Mouse (Mus musculus): ENCODE results near the gene Metrn. TPM values are rescaled to one million over a fixed set of nuclear protein-coding genes. Genes with fewer than 3 reads are reported as not detected.

Metrn gene
- total RNA-seq (2021) = 10 to 100 TPM; 82.7 to 89.2 TPM

GRCm38 (mm10) chr17:25796951-25797369 is at the start of gene Metrn:
Gene Metrn, minus strand, starts transcription at chr17:25797136.
- DNase-seq (ENCODE audit: extremely low spot score in 1 of 2, low spot score in 1 of 2) = peak in 1 of 2 experiments; percentile 67

GRCm38 (mm10) chr17:25844396-25844901 is 47.5 kb upstream of the Metrn start, which contains the start of gene Rhot2:
Gene Rhot2, minus strand, starts transcription at chr17:25844851.
- DNase-seq (ENCODE audit: extremely low spot score in 1 of 2, low spot score in 1 of 2) = peak; percentile 86 to 89

- peak in 1 of 2 experiments; percentile 33 for DNase-seq (ENCODE audit: extremely low spot score in 1 of 2, low spot score in 1 of 2)
Observed at GRCm38 (mm10) chr17:25843636-25844395, 46.9 kb upstream of the Metrn start.

GRCm38 (mm10) chr17:25843122-25843521 is 46.2 kb upstream of the Metrn start:
- DNase-seq (ENCODE audit: extremely low spot score in 1 of 2, low spot score in 1 of 2) = no peak

- no peak for DNase-seq (ENCODE audit: extremely low spot score in 1 of 2, low spot score in 1 of 2)
Observed at GRCm38 (mm10) chr17:25842509-25842908, 45.6 kb upstream of the Metrn start.

GRCm38 (mm10) chr17:25841117-25841880 is 44.4 kb upstream of the Metrn start, which contains the start of gene Gm20683:
Gene Gm20683, minus strand, starts transcription at chr17:25841763.
- DNase-seq (ENCODE audit: extremely low spot score in 1 of 2, low spot score in 1 of 2) = no peak

GRCm38 (mm10) chr17:25840519-25840918 is 43.6 kb upstream of the Metrn start:
- no peak for DNase-seq (ENCODE audit: extremely low spot score in 1 of 2, low spot score in 1 of 2)

GRCm38 (mm10) chr17:25839455-25840235 is 42.7 kb upstream of the Metrn start:
- DNase-seq (ENCODE audit: extremely low spot score in 1 of 2, low spot score in 1 of 2) = no peak

- no peak for DNase-seq (ENCODE audit: extremely low spot score in 1 of 2, low spot score in 1 of 2)
Observed at GRCm38 (mm10) chr17:25838904-25839303, 42.0 kb upstream of the Metrn start.

- DNase-seq (ENCODE audit: extremely low spot score in 1 of 2, low spot score in 1 of 2) = no peak
Observed at GRCm38 (mm10) chr17:25837533-25837932, 40.6 kb upstream of the Metrn start.

- DNase-seq (ENCODE audit: extremely low spot score in 1 of 2, low spot score in 1 of 2) = peak; percentile 73 to 77
Observed at GRCm38 (mm10) chr17:25837076-25837410, 40.1 kb upstream of the Metrn start, which contains the start of gene Rhbdl1. Gene Rhbdl1, minus strand, starts transcription at chr17:25837295.

- DNase-seq (ENCODE audit: extremely low spot score in 1 of 2, low spot score in 1 of 2) = peak in 1 of 2 experiments; percentile 64
Observed at GRCm38 (mm10) chr17:25836397-25837075, 39.6 kb upstream of the Metrn start.

GRCm38 (mm10) chr17:25835816-25836215 is 38.9 kb upstream of the Metrn start:
- DNase-seq (ENCODE audit: extremely low spot score in 1 of 2, low spot score in 1 of 2) = no peak

- no peak for DNase-seq (ENCODE audit: extremely low spot score in 1 of 2, low spot score in 1 of 2)
Observed at GRCm38 (mm10) chr17:25835301-25835700, 38.4 kb upstream of the Metrn start.

GRCm38 (mm10) chr17:25834595-25835222 is 37.8 kb upstream of the Metrn start:
- no peak for DNase-seq (ENCODE audit: extremely low spot score in 1 of 2, low spot score in 1 of 2)

GRCm38 (mm10) chr17:25833961-25834594 is 37.1 kb upstream of the Metrn start:
- no peak for DNase-seq (ENCODE audit: extremely low spot score in 1 of 2, low spot score in 1 of 2)

GRCm38 (mm10) chr17:25833291-25833663 is 36.3 kb upstream of the Metrn start, which contains the start of gene Stub1:
Gene Stub1, minus strand, starts transcription at chr17:25833404.
- peak in 1 of 2 experiments; percentile 70 for DNase-seq (ENCODE audit: extremely low spot score in 1 of 2, low spot score in 1 of 2)

- peak; percentile 93 to 95 for DNase-seq (ENCODE audit: extremely low spot score in 1 of 2, low spot score in 1 of 2)
Observed at GRCm38 (mm10) chr17:25832436-25833290, 35.7 kb upstream of the Metrn start.

Measured in layer of hippocampus, postnatal 25 days (tissue).